Mouse (Mus musculus) retina, embryonic 14.5 days (tissue): Measurements from ENCODE around the gene Zdhhc9.

Experiments
- DNase-seq: peaks from one replicate; pipeline ENCODE4 v3.0.0-alpha.2; 2015; ENCODE audit warnings: low spot score

The Zdhhc9 gene

GRCm38 (mm10) chrX:48170368-48170767, 38.3 kb downstream of the Zdhhc9 start:
- DNase-seq, result no peak

- DNase-seq, result no peak
Observed at GRCm38 (mm10) chrX:48169892-48170291, 38.8 kb downstream of the Zdhhc9 start.

GRCm38 (mm10) chrX:48158229-48158919, 50.3 kb downstream of the Zdhhc9 start:
- no peak for DNase-seq

- DNase-seq, result no peak
Observed at GRCm38 (mm10) chrX:48157396-48157795, 51.3 kb downstream of the Zdhhc9 start.

- DNase-seq, result no peak
Observed at GRCm38 (mm10) chrX:48155489-48155888, 53.2 kb downstream of the Zdhhc9 start.

- no peak for DNase-seq
Observed at GRCm38 (mm10) chrX:48153949-48154348, 54.7 kb downstream of the Zdhhc9 start.

- DNase-seq, result no peak
Observed at GRCm38 (mm10) chrX:48153414-48153813, 55.3 kb downstream of the Zdhhc9 start.

- no peak for DNase-seq
Observed at GRCm38 (mm10) chrX:48152106-48152505, 56.6 kb downstream of the Zdhhc9 start.

GRCm38 (mm10) chrX:48147741-48148186, 60.9 kb downstream of the Zdhhc9 start:
- DNase-seq, result no peak

GRCm38 (mm10) chrX:48147226-48147625, 61.5 kb downstream of the Zdhhc9 start:
- no peak for DNase-seq

- no peak for DNase-seq
Observed at GRCm38 (mm10) chrX:48146262-48146661, 62.4 kb downstream of the Zdhhc9 start, which contains the start of gene Sash3. Gene Sash3 (plus strand): TSS chrX:48146436.

GRCm38 (mm10) chrX:48143415-48144335, 65.0 kb downstream of the Zdhhc9 start:
- DNase-seq, result no peak

- no peak for DNase-seq
Observed at GRCm38 (mm10) chrX:48141481-48141880, 67.2 kb downstream of the Zdhhc9 start.

- no peak for DNase-seq
Observed at GRCm38 (mm10) chrX:48140286-48140877, 68.3 kb downstream of the Zdhhc9 start.

- DNase-seq, result no peak
Observed at GRCm38 (mm10) chrX:48139368-48140285, 69.1 kb downstream of the Zdhhc9 start.

- DNase-seq, result peak; percentile 32
Observed at GRCm38 (mm10) chrX:48138539-48139275, 70.0 kb downstream of the Zdhhc9 start.

GRCm38 (mm10) chrX:48138011-48138410, 70.7 kb downstream of the Zdhhc9 start:
- DNase-seq, result no peak

GRCm38 (mm10) chrX:48136935-48137334, 71.7 kb downstream of the Zdhhc9 start:
- no peak for DNase-seq

- no peak for DNase-seq
Observed at GRCm38 (mm10) chrX:48129167-48129566, 79.5 kb downstream of the Zdhhc9 start.

GRCm38 (mm10) chrX:48127502-48128218, 81.0 kb downstream of the Zdhhc9 start:
- no peak for DNase-seq
